Mouse (Mus musculus) kidney, postnatal 0 days (tissue): ENCODE data around the gene Tob1. TPM values are rescaled to one million over a fixed set of nuclear protein-coding genes. Genes with fewer than 3 reads are reported as not detected.

Source experiments
- ATAC-seq: fragments of 200-750 bp; cut with Nextera tagmentation; replicated peaks from 2 replicates; pipeline ENCODE4 v1.8.0; 2017; ENCODE audit warnings: low read depth, moderate number of reproducible peaks, moderate TSS enrichment, moderate library complexity; ENCODE audit not compliant: low FRiP score
- DNase-seq: peaks from one replicate; pipeline ENCODE4 v3.0.0-alpha.2; 2016; ENCODE audit warnings: low spot score
- H3K27ac ChIP-seq: fragments of 300-500 bp; sonication (generic); 2 replicates; pipeline ENCODE4 v1.5.1; 2014; ENCODE audit warnings: mild to moderate bottlenecking
- H3K27me3 ChIP-seq: fragments of 300-500 bp; sonication (generic); 2 replicates; pipeline ENCODE4 v1.6.1; 2014; ENCODE audit warnings: low read length, mixed read lengths; ENCODE audit not compliant: insufficient read depth
- H3K36me3 ChIP-seq: fragments of 300-500 bp; sonication (generic); 2 replicates; pipeline ENCODE4 v1.6.1; 2014; ENCODE audit warnings: low read length, mixed read lengths; ENCODE audit not compliant: insufficient read depth
- H3K4me1 ChIP-seq: fragments of 300-500 bp; sonication (generic); replicated peaks from 2 replicates; pipeline ENCODE4 v1.6.1; 2014; ENCODE audit warnings: antibody characterized with exemption, low read length, mixed read lengths; ENCODE audit not compliant: insufficient read depth
- H3K4me2 ChIP-seq: fragments of 300-500 bp; sonication (generic); 2 replicates; pipeline ENCODE4 v1.6.1; 2014; ENCODE audit warnings: mild to moderate bottlenecking, low read length, moderate library complexity, mixed read lengths
- H3K4me3 ChIP-seq: fragments of 300-500 bp; sonication (generic); replicated peaks from 2 replicates; pipeline ENCODE4 v1.5.1; 2014; ENCODE audit warnings: low read depth, low read length
- H3K9ac ChIP-seq: fragments of 300-500 bp; sonication (generic); 2 replicates; pipeline ENCODE4 v1.6.1; 2014; ENCODE audit warnings: low read depth, low read length
- H3K9me3 ChIP-seq: fragments of 300-500 bp; sonication (generic); replicated peaks from 2 replicates; pipeline ENCODE4 v1.6.1; 2016; ENCODE audit warnings: low read length, inconsistent platforms, mixed read lengths
- CTCF ChIP-seq: IDR thresholded peaks from 2 replicates; pipeline ENCODE4 v1.5.1; 2016; ENCODE audit warnings: antibody characterized with exemption, low read depth, mild to moderate bottlenecking, moderate library complexity
- WGBS: fragments of 180-500 bp; shearing (Covaris S2); extraction: QIAGEN DNeasy Blood & Tissue Kit; methylation state at CpG from one replicate; pipeline ENCODE4 v1.1.7; 2014; 5-methylcytosine and 5-hydroxymethylcytosine counted together
- polyA plus RNA-seq: library from polyadenylated mRNA; unstranded; fragments of >200 nt; fragmentation: Nextera tagmentation; extraction: Ambion mirVana; gene quantifications from 2 replicates; pipeline ENCODE4 v1.2.1, GENCODE M21; 2015

Gene Tob1
- polyA plus RNA-seq, 1 experiment from 2014 or later = 55.2 TPM

DNA sequence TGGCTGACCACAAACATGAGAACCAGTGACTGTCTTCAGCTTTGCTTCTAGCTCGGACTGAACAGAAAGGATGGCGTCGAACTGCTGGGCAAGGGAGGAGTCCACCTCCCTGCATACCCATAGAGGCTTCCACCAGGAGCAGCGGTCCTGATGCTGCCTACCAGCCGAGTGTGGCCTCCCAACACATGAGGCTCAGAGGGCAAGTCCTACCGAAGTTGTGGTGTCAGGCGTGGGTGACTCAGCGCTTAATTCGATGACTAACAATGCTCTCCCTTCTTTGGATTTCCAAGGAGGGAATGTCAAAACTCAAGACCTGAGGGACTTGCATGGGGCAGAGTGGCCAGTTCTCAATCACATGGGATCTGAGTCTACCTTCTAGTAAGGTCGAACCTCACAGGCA lies 42.4 kb downstream of the Tob1 start:
- Histone ChIP-seq H3K27ac (no peak overlapping the region), H3K4me1 (no peaks in the 10 kb centered on the region), H3K4me3 (no peak overlapping the region), H3K27me3 (no peaks in the 10 kb centered on the region), H3K9ac (no peak overlapping the region), H3K4me2 (no peak overlapping the region), H3K36me3 (no peaks in the 10 kb centered on the region), H3K9me3 (no peaks in the 10 kb centered on the region)
- DNase-seq (no peak), ATAC-seq (no peak)
- 84% methylated on average over 10 of the region's 10 CpGs for WGBS
- no peak for TF ChIP-seq CTCF

DNA sequence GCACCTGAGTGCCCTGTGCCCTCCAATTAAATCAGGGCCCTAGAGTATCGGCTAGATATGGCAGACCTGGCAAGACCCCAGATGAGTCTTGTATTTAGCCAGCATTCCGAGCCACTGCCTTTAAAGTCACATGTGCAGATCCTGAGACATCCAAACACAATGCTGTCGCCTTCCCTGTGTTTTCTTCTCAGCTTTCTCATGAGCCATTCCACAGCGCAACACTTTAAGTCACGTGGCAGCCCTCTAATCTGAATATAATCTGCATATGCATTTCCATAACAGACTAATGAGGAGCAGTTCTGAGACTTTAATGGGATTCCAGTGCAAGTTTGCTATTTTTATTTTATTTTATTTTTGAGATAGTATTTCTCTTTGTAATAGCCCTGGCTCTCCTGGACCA lies 44.5 kb downstream of the Tob1 start:
- Histone ChIP-seq H3K9ac (no peak overlapping the region), H3K4me2 (no peak overlapping the region), H3K36me3 (no peaks in the 10 kb centered on the region), H3K4me1 (no peaks in the 10 kb centered on the region), H3K9me3 (no peaks in the 10 kb centered on the region), H3K27me3 (no peaks in the 10 kb centered on the region), H3K27ac (no peak overlapping the region), H3K4me3 (no peak overlapping the region)
- TF ChIP-seq CTCF = no peak
- ATAC-seq (no peak), DNase-seq (no peak)
- WGBS = 72% methylated on average over 5 of the region's 5 CpGs

DNA sequence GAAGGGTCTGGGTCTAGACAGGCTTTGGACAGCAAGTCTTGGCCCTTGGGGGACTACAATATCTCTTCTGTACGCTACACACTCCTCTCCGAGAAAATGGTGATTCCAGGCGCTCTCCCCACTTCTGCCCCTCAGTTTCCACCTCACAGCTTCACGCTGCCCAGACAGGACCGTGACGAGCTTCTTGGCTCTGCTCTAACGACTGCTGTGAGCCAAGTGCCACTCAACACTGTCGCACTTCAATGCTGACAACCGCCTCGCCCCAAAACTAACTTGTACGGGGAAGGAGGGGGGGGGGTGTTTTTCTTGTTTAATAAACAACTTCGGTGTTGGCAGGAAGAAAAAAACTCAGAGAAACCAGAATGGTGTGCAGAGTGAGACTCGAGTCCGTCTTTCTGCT lies 46.7 kb downstream of the Tob1 start:
- no peaks in the 10 kb centered on the region for H3K4me1 ChIP-seq
- no peak overlapping the region for H3K4me2 ChIP-seq
- TF ChIP-seq CTCF = no peak
- H3K27me3 ChIP-seq = no peaks in the 10 kb centered on the region
- H3K4me3 ChIP-seq = no peak overlapping the region
- H3K9ac ChIP-seq = no peak overlapping the region
- no peak for ATAC-seq
- no peak overlapping the region for H3K27ac ChIP-seq
- WGBS = 41% methylated on average over 14 of the region's 14 CpGs
- H3K36me3 ChIP-seq = no peaks in the 10 kb centered on the region
- H3K9me3 ChIP-seq = no peaks in the 10 kb centered on the region
- no peak for DNase-seq

DNA sequence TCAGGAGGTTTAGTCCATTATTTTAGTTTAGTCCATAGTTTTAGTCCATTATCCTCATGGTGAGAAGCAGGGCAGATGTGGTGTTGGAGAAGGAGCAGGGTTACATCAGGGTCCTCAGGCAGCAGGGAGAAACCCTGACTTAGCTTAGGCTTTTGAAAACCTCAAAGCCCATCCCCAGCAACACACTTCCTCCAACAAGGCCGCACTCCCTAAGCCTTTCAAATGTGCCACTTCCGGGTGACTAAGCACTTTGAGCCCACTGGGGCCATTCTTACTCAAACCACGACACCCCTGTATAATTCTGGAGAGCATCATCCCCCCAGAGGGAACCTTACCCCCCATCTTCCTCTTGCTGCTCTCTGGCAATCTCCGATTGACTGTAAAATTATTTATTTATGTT lies 48.6 kb downstream of the Tob1 start:
- TF ChIP-seq CTCF = no peak
- no peaks in the 10 kb centered on the region for H3K27me3 ChIP-seq
- ATAC-seq (no peak), DNase-seq (no peak)
- no peak overlapping the region for H3K9ac ChIP-seq
- H3K4me2 ChIP-seq = no peak overlapping the region
- no peak overlapping the region for H3K4me3 ChIP-seq
- 81% methylated on average over 4 of the region's 4 CpGs for WGBS
- no peaks in the 10 kb centered on the region for H3K4me1 ChIP-seq
- H3K36me3 ChIP-seq = no peaks in the 10 kb centered on the region
- H3K27ac ChIP-seq = no peak overlapping the region
- H3K9me3 ChIP-seq = no peaks in the 10 kb centered on the region

DNA sequence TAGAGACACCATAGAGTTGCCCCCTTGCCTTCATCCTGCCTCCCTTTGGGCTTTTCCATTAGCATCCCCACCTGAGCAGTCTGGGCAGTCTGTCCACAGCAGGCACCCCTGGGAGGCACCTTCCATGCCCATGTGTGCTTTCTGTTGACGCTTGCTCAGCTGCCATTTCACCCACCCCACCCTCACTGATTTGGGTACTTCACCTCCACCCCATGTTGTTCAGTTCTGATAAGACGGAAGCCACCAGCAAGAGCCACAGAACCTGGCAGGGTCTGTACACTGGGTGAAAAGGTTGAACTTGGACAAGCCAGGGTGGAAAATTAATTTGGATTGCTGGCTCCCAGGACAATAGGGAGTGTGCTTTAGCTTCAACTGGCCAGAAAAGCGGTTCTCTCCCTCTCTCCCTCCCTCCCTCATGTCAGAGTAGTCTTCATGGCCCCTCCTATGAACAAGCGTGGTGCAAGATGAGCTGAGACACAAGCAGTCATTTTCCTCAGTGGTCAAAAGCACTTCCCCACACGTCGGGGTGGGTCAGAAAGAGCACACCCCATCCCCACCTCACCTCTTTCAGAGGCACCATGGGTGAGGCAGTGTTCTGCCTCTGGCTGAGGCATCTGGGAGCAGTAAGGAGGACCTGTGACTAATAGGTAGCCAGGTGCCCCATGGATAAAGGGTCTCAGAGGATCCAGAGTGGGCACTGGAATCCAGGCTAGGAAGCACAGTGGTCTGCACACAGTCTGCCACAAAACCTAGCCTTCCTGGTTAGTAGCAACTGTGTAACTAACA lies 50.5 kb downstream of the Tob1 start:
- H3K4me3 ChIP-seq = no peak overlapping the region
- no peak overlapping the region for H3K9ac ChIP-seq
- no peak overlapping the region for H3K27ac ChIP-seq
- H3K36me3 ChIP-seq = no peaks in the 10 kb centered on the region
- no peak for TF ChIP-seq CTCF
- H3K4me1 ChIP-seq = no peaks in the 10 kb centered on the region
- no peaks in the 10 kb centered on the region for H3K9me3 ChIP-seq
- H3K27me3 ChIP-seq = no peaks in the 10 kb centered on the region
- no peak overlapping the region for H3K4me2 ChIP-seq
- ATAC-seq = no peak
- 67% methylated on average over 6 of the region's 6 CpGs for WGBS
- no peak for DNase-seq

Other genes starting within 250 kb of the Tob1 start
- gene Gm20390, start 243.2 kb upstream of the Tob1 start, polyA plus RNA-seq = 353 and 385 TPM in 2 replicates
- gene Nme1, start 242.9 kb upstream of the Tob1 start, polyA plus RNA-seq = 132 TPM in 2 replicates
- gene Spag9, start 215.4 kb upstream of the Tob1 start, polyA plus RNA-seq = 52.5 and 59.8 TPM in 2 replicates
- gene Wfikkn2, start 34.6 kb downstream of the Tob1 start, polyA plus RNA-seq = 1.0 and 1.2 TPM in 2 replicates
- 0.28 and 0.71 TPM in 2 replicates for gene Gm21885, start 70.4 kb downstream of the Tob1 start, polyA plus RNA-seq
- gene Luc7l3, start 110.5 kb downstream of the Tob1 start, polyA plus RNA-seq = 107 and 108 TPM in 2 replicates
- gene Ankrd40, start 116.5 kb downstream of the Tob1 start, polyA plus RNA-seq = 17.9 and 21.9 TPM in 2 replicates
- 9.1 and 10.5 TPM in 2 replicates for gene Abcc3, start 181.5 kb downstream of the Tob1 start, polyA plus RNA-seq